Mouse (Mus musculus) neural tube, embryonic 12.5 days (tissue): ENCODE measurements around the gene Moxd1. TPM values are rescaled to one million over a fixed set of nuclear protein-coding genes. Genes with fewer than 3 reads are reported as not detected.

Experiments
- ATAC-seq: fragments of 200-750 bp; cut with Nextera tagmentation; 2 replicates; pipeline ENCODE4 v1.8.0; 2017; ENCODE audit warnings: low read depth, mild to moderate bottlenecking, moderate TSS enrichment, moderate library complexity; ENCODE audit not compliant: low FRiP score
- H3K27ac ChIP-seq: fragments of 300-500 bp; sonication (generic); 2 replicates; pipeline ENCODE4 v1.5.1; 2016
- H3K27me3 ChIP-seq: fragments of 300-500 bp; sonication (generic); replicated peaks from 2 replicates; pipeline ENCODE4 v1.6.1; 2016; ENCODE audit warnings: mild to moderate bottlenecking
- H3K36me3 ChIP-seq: fragments of 300-500 bp; sonication (generic); 2 replicates; pipeline ENCODE4 v1.6.1; 2016; ENCODE audit warnings: mild to moderate bottlenecking
- H3K4me1 ChIP-seq: fragments of 300-500 bp; sonication (generic); 2 replicates; pipeline ENCODE4 v1.6.1; 2016
- H3K4me2 ChIP-seq: fragments of 300-500 bp; sonication (generic); replicated peaks from 2 replicates; pipeline ENCODE4 v1.6.1; 2016; ENCODE audit warnings: mild to moderate bottlenecking
- H3K4me3 ChIP-seq: fragments of 300-500 bp; sonication (generic); 2 replicates; pipeline ENCODE4 v1.5.1; 2016
- H3K9ac ChIP-seq: fragments of 300-500 bp; sonication (generic); 2 replicates; pipeline ENCODE4 v1.6.1; 2016; ENCODE audit warnings: mild to moderate bottlenecking
- H3K9me3 ChIP-seq: fragments of 300-500 bp; sonication (generic); 2 replicates; pipeline ENCODE4 v1.6.1; 2016; ENCODE audit warnings: mild to moderate bottlenecking
- WGBS: fragments of 180-500 bp; shearing (Covaris S2); methylation state at CpG from one replicate; pipeline ENCODE4 v1.1.7; 2016; 5-methylcytosine and 5-hydroxymethylcytosine counted together
- polyA plus RNA-seq: library from polyadenylated mRNA; unstranded; fragments of >200 nt; fragmentation: Nextera tagmentation; extraction: Ambion mirVana; gene quantifications from 2 replicates; pipeline ENCODE4 v1.2.1, GENCODE M21; 2016

Gene Moxd1
- 32.6 and 39.2 TPM in 2 replicates for polyA plus RNA-seq

GRCm38 (mm10) chr10:24223449-24224143 lies at the start of gene Moxd1:
Gene Moxd1, plus strand, starts transcription at chr10:24223517.
- WGBS, result under 1% methylated on average over 54 of the region's 56 CpGs
- peaks cover 38% of the 10 kb centered on the region for H3K27me3 ChIP-seq
- H3K36me3 ChIP-seq, result no peaks in the 10 kb centered on the region
- ATAC-seq, result peak; percentile 73
- H3K9me3 ChIP-seq, result no peaks in the 10 kb centered on the region
- peak within 1 kb of the TSS; percentile 93 for H3K4me2 ChIP-seq
- H3K27ac ChIP-seq, result no peak within 1 kb of the TSS
- H3K9ac ChIP-seq, result peak within 1 kb of the TSS; percentile 59
- peaks cover 15% of the 10 kb centered on the region for H3K4me1 ChIP-seq
- peak within 1 kb of the TSS; percentile 48 for H3K4me3 ChIP-seq

GRCm38 (mm10) chr10:24190392-24190791 lies 32.9 kb upstream of the Moxd1 start:
- 66% methylated on average over 7 of the region's 7 CpGs for WGBS
- peaks cover 13% of the 10 kb centered on the region for H3K36me3 ChIP-seq
- no peak overlapping the region for H3K4me3 ChIP-seq
- H3K4me2 ChIP-seq, result no peak overlapping the region
- H3K4me1 ChIP-seq, result no peaks in the 10 kb centered on the region
- ATAC-seq, result no peak
- no peak overlapping the region for H3K9ac ChIP-seq
- no peak overlapping the region for H3K27ac ChIP-seq
- H3K27me3 ChIP-seq, result no peaks in the 10 kb centered on the region
- H3K9me3 ChIP-seq, result no peaks in the 10 kb centered on the region

GRCm38 (mm10) chr10:24191977-24192376 lies 31.3 kb upstream of the Moxd1 start:
- peaks cover 4% of the 10 kb centered on the region for H3K36me3 ChIP-seq
- no peaks in the 10 kb centered on the region for H3K4me1 ChIP-seq
- ATAC-seq, result no peak
- H3K27me3 ChIP-seq, result no peaks in the 10 kb centered on the region
- no peak overlapping the region for H3K27ac ChIP-seq
- H3K9ac ChIP-seq, result no peak overlapping the region
- H3K9me3 ChIP-seq, result no peaks in the 10 kb centered on the region
- no peak overlapping the region for H3K4me3 ChIP-seq
- no peak overlapping the region for H3K4me2 ChIP-seq
- 61% methylated on average over 1 of the region's 1 CpGs for WGBS

GRCm38 (mm10) chr10:24199303-24199702 lies 24.0 kb upstream of the Moxd1 start:
- H3K27ac ChIP-seq, result no peak overlapping the region
- ATAC-seq, result peak; percentile 84
- no peak overlapping the region for H3K9ac ChIP-seq
- 12% methylated on average over 12 of the region's 12 CpGs for whole genome bisulfite sequencing
- peak overlapping the region; percentile 34; the same call in 1 of the 2 replicates for H3K4me2 ChIP-seq
- H3K4me3 ChIP-seq, result no peak overlapping the region
- no peaks in the 10 kb centered on the region; the same call in 1 of the 2 replicates for H3K4me1 ChIP-seq
- H3K36me3 ChIP-seq, result no peaks in the 10 kb centered on the region
- H3K27me3 ChIP-seq, result 0 out of 2 replicates have a peak, but pooled peaks cover 7% of the 10 kb centered on the region
- H3K9me3 ChIP-seq, result no peaks in the 10 kb centered on the region

GRCm38 (mm10) chr10:24200099-24200498 lies 23.2 kb upstream of the Moxd1 start:
- 55% methylated on average over 3 of the region's 3 CpGs for WGBS
- H3K36me3 ChIP-seq, result no peaks in the 10 kb centered on the region
- no peak overlapping the region for H3K27ac ChIP-seq
- ATAC-seq, result 0 out of 2 replicates have a peak, but pooled peaks have one; percentile 17
- no peak overlapping the region for H3K9ac ChIP-seq
- no peaks in the 10 kb centered on the region; the same call in 1 of the 2 replicates for H3K4me1 ChIP-seq
- H3K4me2 ChIP-seq, result no peak overlapping the region
- H3K27me3 ChIP-seq, result 0 out of 2 replicates have a peak, but pooled peaks cover 7% of the 10 kb centered on the region
- H3K4me3 ChIP-seq, result no peak overlapping the region
- H3K9me3 ChIP-seq, result no peaks in the 10 kb centered on the region

GRCm38 (mm10) chr10:24210075-24210474 lies 13.2 kb upstream of the Moxd1 start:
- ATAC-seq, result no peak
- H3K27me3 ChIP-seq, result no peaks in the 10 kb centered on the region
- no peak overlapping the region for H3K4me2 ChIP-seq
- no peak overlapping the region for H3K9ac ChIP-seq
- no peak overlapping the region for H3K4me3 ChIP-seq
- no peaks in the 10 kb centered on the region for H3K4me1 ChIP-seq
- no peak overlapping the region for H3K27ac ChIP-seq
- no peaks in the 10 kb centered on the region for H3K9me3 ChIP-seq
- no peaks in the 10 kb centered on the region for H3K36me3 ChIP-seq
- WGBS, result 88% methylated on average over 6 of the region's 6 CpGs

- H3K4me2 ChIP-seq, result no peak overlapping the region
- no peak overlapping the region for H3K27ac ChIP-seq
- ATAC-seq, result no peak
- H3K9ac ChIP-seq, result no peak overlapping the region
- no peaks in the 10 kb centered on the region for H3K4me1 ChIP-seq
- no peak overlapping the region for H3K4me3 ChIP-seq
- H3K36me3 ChIP-seq, result no peaks in the 10 kb centered on the region
- WGBS, result 72% methylated on average over 5 of the region's 5 CpGs
- no peaks in the 10 kb centered on the region for H3K9me3 ChIP-seq
- no peaks in the 10 kb centered on the region for H3K27me3 ChIP-seq
Measured at GRCm38 (mm10) chr10:24213297-24213696, 10.0 kb upstream of the Moxd1 start.

- Histone ChIP-seq H3K4me3 (no peak overlapping the region), H3K9me3 (no peaks in the 10 kb centered on the region), H3K27me3 (peaks cover 14% of the 10 kb centered on the region), H3K9ac (no peak overlapping the region), H3K4me2 (no peak overlapping the region), H3K36me3 (no peaks in the 10 kb centered on the region), H3K27ac (no peak overlapping the region), H3K4me1 (no peaks in the 10 kb centered on the region)
- 70% methylated on average over 6 of the region's 6 CpGs for WGBS
- no peak for ATAC-seq
Measured at GRCm38 (mm10) chr10:24217558-24218268, 5.6 kb upstream of the Moxd1 start.

GRCm38 (mm10) chr10:24220931-24221330 lies 2.4 kb upstream of the Moxd1 start:
- Histone ChIP-seq H3K4me3 (no peak overlapping the region), H3K4me1 (peaks cover 10% of the 10 kb centered on the region), H3K36me3 (no peaks in the 10 kb centered on the region), H3K9me3 (no peaks in the 10 kb centered on the region), H3K9ac (no peak overlapping the region), H3K27ac (no peak overlapping the region), H3K27me3 (peaks cover 38% of the 10 kb centered on the region), H3K4me2 (no peak overlapping the region)
- ATAC-seq, result no peak
- WGBS, result 88% methylated on average over 5 of the region's 5 CpGs

- no peak for ATAC-seq
- Histone ChIP-seq H3K36me3 (no peaks in the 10 kb centered on the region), H3K27ac (no peak overlapping the region), H3K4me3 (peak overlapping the region; percentile 48), H3K9ac (peak overlapping the region; percentile 59), H3K4me1 (peaks cover 10% of the 10 kb centered on the region), H3K9me3 (no peaks in the 10 kb centered on the region), H3K4me2 (peak overlapping the region; percentile 93), H3K27me3 (peaks cover 38% of the 10 kb centered on the region)
- 7% methylated on average over 6 of the region's 6 CpGs for WGBS
Measured at GRCm38 (mm10) chr10:24222911-24223310, 406 bp upstream of the Moxd1 start.

- peaks cover 17% of the 10 kb centered on the region for H3K4me1 ChIP-seq
- H3K4me2 ChIP-seq, result peak overlapping the region; percentile 93
- H3K27ac ChIP-seq, result no peak overlapping the region
- no peaks in the 10 kb centered on the region for H3K9me3 ChIP-seq
- H3K4me3 ChIP-seq, result 0 out of 2 replicates have a peak overlapping the region, but pooled peaks have one; percentile 2
- no peaks in the 10 kb centered on the region for H3K36me3 ChIP-seq
- H3K9ac ChIP-seq, result no peak overlapping the region
- no peak for ATAC-seq
- H3K27me3 ChIP-seq, result peaks cover 38% of the 10 kb centered on the region
- 17% methylated on average over 8 of the region's 8 CpGs for WGBS
Measured at GRCm38 (mm10) chr10:24224591-24224990, 1.3 kb downstream of the Moxd1 start.

GRCm38 (mm10) chr10:24228318-24229183 lies 5.2 kb downstream of the Moxd1 start:
- 0 out of 2 replicates have a peak, but pooled peaks have one; percentile 33 for ATAC-seq
- Histone ChIP-seq H3K36me3 (no peaks in the 10 kb centered on the region), H3K4me2 (no peak overlapping the region), H3K4me1 (peaks cover 11% of the 10 kb centered on the region), H3K9me3 (no peaks in the 10 kb centered on the region), H3K9ac (no peak overlapping the region), H3K4me3 (no peak overlapping the region), H3K27ac (no peak overlapping the region), H3K27me3 (peaks cover 16% of the 10 kb centered on the region)
- WGBS, result 38% methylated on average over 12 of the region's 12 CpGs
